Mouse (Mus musculus) layer of hippocampus, adult 9-10 months (tissue): ENCODE measurements around the gene Rrp12.
"Not testable (repeated sequence)": the region's sequence is repeated elsewhere in the genome, so short reads cannot be mapped to it uniquely, and the experiment has no call there.

Experiments
- DNase-seq: peaks from one replicate; pipeline ENCODE4 v3.0.0; 2022; ENCODE audit warnings: low spot score

Rrp12 gene

GRCm38 (mm10) chr19:41906311-41907078, 10.5 kb upstream of the Rrp12 start:
- no peak for DNase-seq

GRCm38 (mm10) chr19:41905246-41905645, 9.3 kb upstream of the Rrp12 start:
- no peak for DNase-seq

- DNase-seq = no peak
These were observed 7.0 kb upstream of the Rrp12 start for GRCm38 (mm10) chr19:41902848-41903593.

GRCm38 (mm10) chr19:41901696-41902095, 5.7 kb upstream of the Rrp12 start:
- DNase-seq = no peak

GRCm38 (mm10) chr19:41900495-41901090, 4.6 kb upstream of the Rrp12 start:
- no peak for DNase-seq

GRCm38 (mm10) chr19:41898860-41899259, 2.9 kb upstream of the Rrp12 start:
- DNase-seq = no peak

- DNase-seq = no peak
These were observed 342 bp upstream of the Rrp12 start for GRCm38 (mm10) chr19:41896319-41896711.

GRCm38 (mm10) chr19:41894959-41895358, 1.0 kb downstream of the Rrp12 start:
- DNase-seq = no peak

GRCm38 (mm10) chr19:41888191-41888590, 7.8 kb downstream of the Rrp12 start:
- no peak for DNase-seq

GRCm38 (mm10) chr19:41883882-41884281, 12.1 kb downstream of the Rrp12 start:
- DNase-seq = no peak

GRCm38 (mm10) chr19:41881842-41882241, 14.1 kb downstream of the Rrp12 start:
- no peak for DNase-seq

- DNase-seq = no peak
These were observed 21.6 kb downstream of the Rrp12 start for GRCm38 (mm10) chr19:41874356-41874755.

- peak; percentile 13 for DNase-seq
These were observed 23.7 kb downstream of the Rrp12 start for GRCm38 (mm10) chr19:41872285-41872684.

- DNase-seq = not testable (repeated sequence)
These were observed 26.0 kb downstream of the Rrp12 start for GRCm38 (mm10) chr19:41869946-41870345.

- no peak for DNase-seq
These were observed 26.7 kb downstream of the Rrp12 start for GRCm38 (mm10) chr19:41869296-41869695.

GRCm38 (mm10) chr19:41866707-41867106, 29.3 kb downstream of the Rrp12 start:
- no peak for DNase-seq

- no peak for DNase-seq
These were observed 38.1 kb downstream of the Rrp12 start for GRCm38 (mm10) chr19:41857816-41858310.

GRCm38 (mm10) chr19:41857086-41857762, 38.7 kb downstream of the Rrp12 start:
- DNase-seq = no peak

GRCm38 (mm10) chr19:41852423-41852822, 43.5 kb downstream of the Rrp12 start:
- no peak for DNase-seq

GRCm38 (mm10) chr19:41850719-41851543, 45.0 kb downstream of the Rrp12 start:
- no peak for DNase-seq

- DNase-seq = no peak
These were observed 45.8 kb downstream of the Rrp12 start for GRCm38 (mm10) chr19:41850021-41850718.
